In genomic region chr6:38353181-38353580, GRCm38 (mm10) we compare ENCODE assay signal across 8 mouse cellular contexts. TPM values are rescaled to one million over a fixed set of nuclear protein-coding genes. Genes with fewer than 3 reads are reported as not detected.
A peak's percentile ranks its signal among the peaks of the same experiment; 100 is the strongest.
DNase-seq lines count a peak whose midpoint lies in the region; ATAC-seq and TF ChIP-seq lines count a peak whose summit lies in the region.

No protein-coding gene starts in this region.

- H3K36me3 ChIP-seq in forebrain, embryonic 10.5 days (replicated peaks) = no peaks in the 10 kb centered on the region
- no peaks in the 10 kb centered on the region for H3K36me3 ChIP-seq in forebrain, embryonic 16.5 days (ENCODE audit: control insufficient read depth, insufficient read depth)
- no peaks in the 10 kb centered on the region for H3K36me3 ChIP-seq in testis, adult 2 months (ENCODE audit: control insufficient read depth, insufficient read depth, low read length)
- no peaks in the 10 kb centered on the region for H3K36me3 ChIP-seq in limb, embryonic 11.5 days (ENCODE audit: control insufficient read depth, insufficient read depth, low read length)
- no peaks in the 10 kb centered on the region for H3K36me3 ChIP-seq in stomach, embryonic 15.5 days

- no peak for TF ChIP-seq CTCF in testis, adult 2 months (IDR thresholded peaks at IDR 0.05; ENCODE audit: control insufficient read depth, insufficient read depth, insufficient replicate concordance, low read depth, low read length)

- peaks cover 27% of the 10 kb centered on the region for H3K4me1 ChIP-seq in forebrain, embryonic 10.5 days
- H3K4me1 ChIP-seq in forebrain, embryonic 16.5 days (replicated peaks; ENCODE audit: control insufficient read depth, insufficient read depth, low read length) = peaks cover 10% of the 10 kb centered on the region
- peaks cover 6% of the 10 kb centered on the region for H3K4me1 ChIP-seq in testis, adult 2 months (ENCODE audit: control insufficient read depth, insufficient read depth, low read length)
- H3K4me1 ChIP-seq in limb, embryonic 11.5 days (ENCODE audit: control insufficient read depth, insufficient read depth, low read length) = no peaks in the 10 kb centered on the region
- H3K4me1 ChIP-seq in stomach, embryonic 15.5 days = peaks cover 5% of the 10 kb centered on the region; the same call in 1 of the 2 replicates

- no peak overlapping the region for H3K4me2 ChIP-seq in forebrain, embryonic 16.5 days (ENCODE audit: low read length)
- H3K4me2 ChIP-seq in limb, embryonic 11.5 days (ENCODE audit: low read depth, severe bottlenecking) = peak overlapping the region; percentile 58; the same call in 1 of the 2 replicates
- peak overlapping the region; percentile 76 for H3K4me2 ChIP-seq in stomach, embryonic 15.5 days

- H3K9ac ChIP-seq in forebrain, embryonic 16.5 days (replicated peaks; ENCODE audit: low read depth, low read length) = no peak overlapping the region
- H3K9ac ChIP-seq in limb, embryonic 11.5 days (ENCODE audit: low read length) = no peak overlapping the region
- no peak overlapping the region for H3K9ac ChIP-seq in stomach, embryonic 15.5 days

- H3K27ac ChIP-seq in forebrain, embryonic 10.5 days = no peak overlapping the region
- no peak overlapping the region for H3K27ac ChIP-seq in forebrain, embryonic 16.5 days (ENCODE audit: low read length)
- no peak overlapping the region for H3K27ac ChIP-seq in testis, adult 2 months (ENCODE audit: control insufficient read depth, insufficient read depth, low read depth, low read length)
- no peak overlapping the region for H3K27ac ChIP-seq in limb, embryonic 11.5 days (replicated peaks; ENCODE audit: low read depth, low read length)
- no peak overlapping the region for H3K27ac ChIP-seq in stomach, embryonic 15.5 days

- no peaks in the 10 kb centered on the region for H3K9me3 ChIP-seq in forebrain, embryonic 10.5 days
- H3K9me3 ChIP-seq in forebrain, embryonic 16.5 days (ENCODE audit: control insufficient read depth, low read length) = no peaks in the 10 kb centered on the region
- no peaks in the 10 kb centered on the region for H3K9me3 ChIP-seq in limb, embryonic 11.5 days (ENCODE audit: control insufficient read depth, low read length)
- no peaks in the 10 kb centered on the region for H3K9me3 ChIP-seq in stomach, embryonic 15.5 days

- no peak for ATAC-seq in forebrain, embryonic 16.5 days
- no peak for ATAC-seq in limb, embryonic 11.5 days (ENCODE audit: insufficient number of reproducible peaks, low FRiP score, low TSS enrichment, low read depth)
- ATAC-seq in stomach, embryonic 15.5 days (ENCODE audit: insufficient read depth, low FRiP score, low read depth) = no peak

- peaks cover 90% of the 10 kb centered on the region for H3K27me3 ChIP-seq in forebrain, embryonic 10.5 days (ENCODE audit: poor library complexity, severe bottlenecking)
- peaks cover 51% of the 10 kb centered on the region for H3K27me3 ChIP-seq in forebrain, embryonic 16.5 days (replicated peaks; ENCODE audit: control insufficient read depth, insufficient read depth, low read length)
- no peaks in the 10 kb centered on the region for H3K27me3 ChIP-seq in testis, adult 2 months (ENCODE audit: control insufficient read depth, insufficient read depth, low read length)
- peaks cover 51% of the 10 kb centered on the region for H3K27me3 ChIP-seq in limb, embryonic 11.5 days (ENCODE audit: control insufficient read depth, insufficient read depth, low read length)
- peaks cover 18% of the 10 kb centered on the region for H3K27me3 ChIP-seq in stomach, embryonic 15.5 days (replicated peaks)

- peak; percentile 18 for DNase-seq in forebrain, embryonic 10.5 days (ENCODE audit: extremely low spot score, low spot score)
- DNase-seq in testis, postnatal 10 days (ENCODE audit: low spot score) = no peak
- peak; percentile 34 for DNase-seq in limb, embryonic 11.5 days (ENCODE audit: low spot score)
- DNase-seq in cerebellum, adult 9-10 months = no peak
- DNase-seq in urinary bladder, postnatal 10 days (ENCODE audit: low spot score) = no peak

- peak overlapping the region; percentile 57 for H3K4me3 ChIP-seq in forebrain, embryonic 10.5 days
- no peak overlapping the region; the same call in 1 of the 2 replicates for H3K4me3 ChIP-seq in forebrain, embryonic 16.5 days (replicated peaks; ENCODE audit: low read length)
- peak overlapping the region; percentile 86 for H3K4me3 ChIP-seq in testis, adult 2 months (ENCODE audit: control insufficient read depth, low read depth, low read length)
- H3K4me3 ChIP-seq in limb, embryonic 11.5 days (ENCODE audit: low read depth, low read length) = peak overlapping the region; percentile 47; the same call in 1 of the 2 replicates
- peak overlapping the region; percentile 70 for H3K4me3 ChIP-seq in stomach, embryonic 15.5 days (replicated peaks)

- TF ChIP-seq POLR2A in testis, adult 2 months (IDR thresholded peaks at IDR 0.05; ENCODE audit: control insufficient read depth, low read depth, low read length) = no peak

- 4% methylated on average over 13 of the region's 13 CpGs for WGBS in forebrain, embryonic 10.5 days
- 3% methylated on average over 13 of the region's 13 CpGs for WGBS in forebrain, embryonic 16.5 days
- 8% methylated on average over 13 of the region's 13 CpGs for WGBS in limb, embryonic 11.5 days
- 14% methylated on average over 13 of the region's 13 CpGs for WGBS in stomach, embryonic 15.5 days

RNA-seq across cellular contexts. Expression of gene Zc3hav1, which starts 1.2 kb away (rescaled TPM):
- 2.0 and 2.2 TPM in 2 replicates for polyA plus RNA-seq in forebrain, embryonic 10.5 days (2016; fragmentation: Nextera tagmentation; extraction: Ambion mirVana)
- 0.73 and 1.1 TPM in 2 replicates for polyA plus RNA-seq in forebrain, embryonic 16.5 days (2015; fragmentation: Nextera tagmentation; extraction: Ambion mirVana)
- 2.3 and 2.5 TPM in 2 replicates for polyA plus RNA-seq in testis, adult 2 months (2012; rRNA removed)
- polyA plus RNA-seq in limb, embryonic 11.5 days (2014; fragmentation: Nextera tagmentation; extraction: Ambion mirVana) = 1.6 and 1.7 TPM in 2 replicates
- 10.2 and 12.1 TPM in 2 replicates for polyA plus RNA-seq in stomach, embryonic 15.5 days (2015; fragmentation: Nextera tagmentation; extraction: Ambion mirVana)

RNA-seq across cellular contexts. Expression of gene Ttc26, which starts 28.1 kb away (rescaled TPM):
- polyA plus RNA-seq in forebrain, embryonic 10.5 days (2016; fragmentation: Nextera tagmentation; extraction: Ambion mirVana) = 15.2 and 17.0 TPM in 2 replicates
- polyA plus RNA-seq in forebrain, embryonic 16.5 days (2015; fragmentation: Nextera tagmentation; extraction: Ambion mirVana) = 7.8 and 8.3 TPM in 2 replicates
- polyA plus RNA-seq in testis, adult 2 months (2012; rRNA removed) = 8.9 and 10.9 TPM in 2 replicates
- 13.4 and 14.1 TPM in 2 replicates for polyA plus RNA-seq in limb, embryonic 11.5 days (2014; fragmentation: Nextera tagmentation; extraction: Ambion mirVana)
- 5.8 and 5.9 TPM in 2 replicates for polyA plus RNA-seq in stomach, embryonic 15.5 days (2015; fragmentation: Nextera tagmentation; extraction: Ambion mirVana)

RNA-seq across cellular contexts. Expression of gene Zc3hav1l, which starts 54.1 kb away (rescaled TPM):
- 14.0 and 14.3 TPM in 2 replicates for polyA plus RNA-seq in forebrain, embryonic 10.5 days (2016; fragmentation: Nextera tagmentation; extraction: Ambion mirVana)
- polyA plus RNA-seq in forebrain, embryonic 16.5 days (2015; fragmentation: Nextera tagmentation; extraction: Ambion mirVana) = 6.3 and 6.5 TPM in 2 replicates
- 1.2 and 1.3 TPM in 2 replicates for polyA plus RNA-seq in testis, adult 2 months (2012; rRNA removed)
- 17.3 and 19.6 TPM in 2 replicates for polyA plus RNA-seq in limb, embryonic 11.5 days (2014; fragmentation: Nextera tagmentation; extraction: Ambion mirVana)
- 8.2 and 9.4 TPM in 2 replicates for polyA plus RNA-seq in stomach, embryonic 15.5 days (2015; fragmentation: Nextera tagmentation; extraction: Ambion mirVana)

Comparison
In these comparisons a context has a peak if more than half of its experiments do, and no peak if none do; other contexts are left out.
1. DNase-seq: peak in forebrain, embryonic 10.5 days (single experiment) and limb, embryonic 11.5 days (single experiment); none in testis, postnatal 10 days (single experiment), cerebellum, adult 9-10 months (single experiment) and urinary bladder, postnatal 10 days (single experiment).